Mouse (Mus musculus) MEL (cell line): ENCODE measurements around the gene Kit. TPM values are rescaled to one million over a fixed set of nuclear protein-coding genes. Genes with fewer than 3 reads are reported as not detected.

Experiments
- DNase-seq: peaks from one replicate; pipeline ENCODE4 v3.0.0; 2011; ENCODE audit warnings: low read depth, low spot score
- H3K27ac ChIP-seq: 2 replicates; pipeline ENCODE4 v1.5.1; 2012; ENCODE audit warnings: low read depth, mild to moderate bottlenecking, control low read depth, low read length, moderate library complexity; ENCODE audit not compliant: control insufficient read depth
- H3K27me3 ChIP-seq, 2 experiments: fragments of 150-350 bp in 1 of 2; sonication (generic) in 1 of 2; 2 replicates each; pipeline ENCODE4 v1.6.1; 2012; ENCODE audit warnings: low read length in 2 of 2, mild to moderate bottlenecking in 2 of 2, improper control_type of control experiment in 1 of 2, moderate library complexity in 1 of 2; ENCODE audit not compliant: insufficient read depth in 2 of 2, control insufficient read depth in 1 of 2
- H3K36me3 ChIP-seq, 2 experiments: 2 replicates each; pipeline ENCODE4 v1.6.1; 2012 to 2014; ENCODE audit warnings: low read length in 2 of 2, improper control_type of control experiment in 1 of 2, inconsistent platforms in 1 of 2, mild to moderate bottlenecking in 1 of 2; ENCODE audit not compliant: insufficient read depth in 2 of 2, control insufficient read depth in 1 of 2
- H3K4me1 ChIP-seq, 2 experiments: fragments of 150-350 bp in 1 of 2; sonication (generic) in 1 of 2; 2 replicates each; pipeline ENCODE4 v1.6.1; 2012; ENCODE audit warnings: low read length in 2 of 2, improper control_type of control experiment in 1 of 2, mild to moderate bottlenecking in 1 of 2; ENCODE audit not compliant: insufficient read depth in 2 of 2, control insufficient read depth in 1 of 2
- H3K4me3 ChIP-seq, 2 experiments: fragments of 150-350 bp in 1 of 2; sonication (generic) in 1 of 2; 2 replicates each; pipeline ENCODE4 v1.5.1; 2012; ENCODE audit warnings: low read depth in 2 of 2, low read length in 2 of 2, mild to moderate bottlenecking in 2 of 2, moderate library complexity in 2 of 2, control low read depth in 1 of 2, improper control_type of control experiment in 1 of 2; ENCODE audit not compliant: control insufficient read depth in 1 of 2, insufficient read depth in 1 of 2
- H3K79me2 ChIP-seq: 2 replicates; pipeline ENCODE4 v1.6.1; 2012; ENCODE audit warnings: mild to moderate bottlenecking, low read length, moderate library complexity; ENCODE audit not compliant: control insufficient read depth, poor library complexity, insufficient read depth
- H3K9ac ChIP-seq: 2 replicates; pipeline ENCODE4 v1.6.1; 2012; ENCODE audit warnings: low read depth, mild to moderate bottlenecking, control low read depth, low read length, moderate library complexity; ENCODE audit not compliant: control insufficient read depth, poor library complexity, severe bottlenecking
- H3K9me3 ChIP-seq: fragments of 150-350 bp; sonication (generic); replicated peaks from 2 replicates; pipeline ENCODE4 v1.6.1; 2012; ENCODE audit warnings: mild to moderate bottlenecking, low read length, improper control_type of control experiment, moderate library complexity; ENCODE audit not compliant: insufficient read depth
- BHLHE40 ChIP-seq: IDR thresholded peaks from 2 replicates; pipeline ENCODE4 v1.6.1; 2012; ENCODE audit warnings: low read depth, mild to moderate bottlenecking, inconsistent platforms, low read length, improper control_type of control experiment, borderline replicate concordance
- CHD1 ChIP-seq: IDR thresholded peaks from 2 replicates; pipeline ENCODE4 v1.6.1; 2012; ENCODE audit warnings: low read depth, mild to moderate bottlenecking, inconsistent platforms, low read length, improper control_type of control experiment
- CHD2 ChIP-seq: IDR thresholded peaks from 2 replicates; pipeline ENCODE4 v1.6.1; 2011; ENCODE audit warnings: low read length, improper control_type of control experiment
- E2F4 ChIP-seq: IDR thresholded peaks from 2 replicates; pipeline ENCODE4 v1.6.1; 2011; ENCODE audit warnings: low read depth, low read length, improper control_type of control experiment, borderline replicate concordance
- ELF1 ChIP-seq: IDR thresholded peaks from 2 replicates; pipeline ENCODE4 v1.6.1; 2014; ENCODE audit warnings: low read depth, mild to moderate bottlenecking, inconsistent platforms, low read length, improper control_type of control experiment, moderate library complexity
- EP300 ChIP-seq, 2 experiments: IDR thresholded peaks; 2 replicates each; pipeline ENCODE4 v1.6.1; 2011; ENCODE audit warnings: improper control_type of control experiment in 2 of 2, low read length in 2 of 2, low read depth in 1 of 2, mild to moderate bottlenecking in 1 of 2
- ETS1 ChIP-seq: IDR thresholded peaks from 2 replicates; pipeline ENCODE4 v1.6.1; 2012; ENCODE audit warnings: low read depth, mild to moderate bottlenecking, inconsistent platforms, low read length, improper control_type of control experiment, moderate library complexity
- GATA1 ChIP-seq: IDR thresholded peaks from 2 replicates; pipeline ENCODE4 v1.6.1; 2011; ENCODE audit warnings: low read depth, low read length, improper control_type of control experiment
- HCFC1 ChIP-seq: IDR thresholded peaks from 2 replicates; pipeline ENCODE4 v1.6.1; 2012; ENCODE audit warnings: low read depth, mild to moderate bottlenecking, inconsistent platforms, low read length, improper control_type of control experiment, moderate library complexity
- KAT2A ChIP-seq: conservative IDR thresholded peaks from 2 replicates; pipeline ENCODE4 v1.6.1; 2012; ENCODE audit warnings: low read depth, low read length, improper control_type of control experiment, inconsistent platforms
- MAFK ChIP-seq: IDR thresholded peaks from 2 replicates; pipeline ENCODE4 v1.6.1; 2011; ENCODE audit warnings: low read depth, mild to moderate bottlenecking, low read length, improper control_type of control experiment, borderline replicate concordance
- MAX ChIP-seq: IDR thresholded peaks from 2 replicates; pipeline ENCODE4 v1.6.1; 2011; ENCODE audit warnings: low read length, improper control_type of control experiment
- MAZ ChIP-seq: IDR thresholded peaks from 2 replicates; pipeline ENCODE4 v1.6.1; 2012; ENCODE audit warnings: low read depth, mild to moderate bottlenecking, inconsistent platforms, low read length, improper control_type of control experiment
- MXI1 ChIP-seq: IDR thresholded peaks from 2 replicates; pipeline ENCODE4 v1.6.1; 2011; ENCODE audit warnings: mild to moderate bottlenecking, low read depth, low read length, improper control_type of control experiment
- MYB ChIP-seq: IDR thresholded peaks from 2 replicates; pipeline ENCODE4 v1.6.1; 2011; ENCODE audit warnings: mild to moderate bottlenecking, low read depth, low read length, improper control_type of control experiment
- MYC ChIP-seq: IDR thresholded peaks from 2 replicates; pipeline ENCODE4 v1.6.1; 2011; ENCODE audit warnings: low read depth, mild to moderate bottlenecking, low read length, improper control_type of control experiment, moderate library complexity
- NELFE ChIP-seq: IDR thresholded peaks from 2 replicates; pipeline ENCODE4 v1.6.1; 2011; ENCODE audit warnings: low read depth, low read length, improper control_type of control experiment
- NRF1 ChIP-seq: IDR thresholded peaks from 2 replicates; pipeline ENCODE4 v1.6.1; 2014; ENCODE audit warnings: low read depth, mild to moderate bottlenecking, inconsistent platforms, low read length, improper control_type of control experiment, moderate library complexity; ENCODE audit not compliant: poor library complexity, insufficient read depth, severe bottlenecking
- POLR2A ChIP-seq, 2 experiments: IDR thresholded peaks; 2 replicates each; pipeline ENCODE4 v1.6.1; 2011 to 2012; ENCODE audit warnings: low read length in 2 of 2, mild to moderate bottlenecking in 2 of 2, control low read depth in 1 of 2, improper control_type of control experiment in 1 of 2, low read depth in 1 of 2, moderate library complexity in 1 of 2; ENCODE audit not compliant: control insufficient read depth in 1 of 2, insufficient read depth in 1 of 2, poor library complexity in 1 of 2
- POLR2AphosphoS5 ChIP-seq: IDR thresholded peaks from 2 replicates; pipeline ENCODE4 v1.6.1; 2012; ENCODE audit warnings: low read depth, borderline replicate concordance, mild to moderate bottlenecking, inconsistent platforms, low read length, moderate library complexity, mixed read lengths
- RAD21 ChIP-seq: IDR thresholded peaks from 2 replicates; pipeline ENCODE4 v1.6.1; 2011; ENCODE audit warnings: mild to moderate bottlenecking, low read depth, low read length, improper control_type of control experiment
- RCOR1 ChIP-seq: IDR thresholded peaks from 2 replicates; pipeline ENCODE4 v1.6.1; 2012; ENCODE audit warnings: low read depth, mild to moderate bottlenecking, inconsistent platforms, low read length, improper control_type of control experiment
- SIN3A ChIP-seq: IDR thresholded peaks from 2 replicates; pipeline ENCODE4 v1.6.1; 2012; ENCODE audit warnings: low read length, improper control_type of control experiment, inconsistent platforms
- SMC3 ChIP-seq: IDR thresholded peaks from 2 replicates; pipeline ENCODE4 v1.6.1; 2011; ENCODE audit warnings: low read depth, low read length, improper control_type of control experiment
- TAL1 ChIP-seq: IDR thresholded peaks from 2 replicates; pipeline ENCODE4 v1.6.1; 2012; ENCODE audit warnings: mild to moderate bottlenecking, inconsistent platforms, low read length, moderate library complexity, mixed read lengths
- TBP ChIP-seq: IDR thresholded peaks from 2 replicates; pipeline ENCODE4 v1.8.0; 2011; ENCODE audit warnings: low read depth, low read length, improper control_type of control experiment
- TCF12 ChIP-seq: IDR thresholded peaks from 2 replicates; pipeline ENCODE4 v1.6.1; 2014; ENCODE audit warnings: low read depth, mild to moderate bottlenecking, inconsistent platforms, low read length, improper control_type of control experiment, moderate library complexity
- UBTF ChIP-seq: IDR thresholded peaks from 2 replicates; pipeline ENCODE4 v1.6.1; 2012; ENCODE audit warnings: low read depth, mild to moderate bottlenecking, inconsistent platforms, low read length, improper control_type of control experiment, moderate library complexity, borderline replicate concordance; ENCODE audit not compliant: insufficient read depth
- USF2 ChIP-seq, 2 experiments: IDR thresholded peaks; 2 replicates each; pipeline ENCODE4 v1.6.1; 2011 to 2012; ENCODE audit warnings: improper control_type of control experiment in 2 of 2, low read length in 2 of 2, borderline replicate concordance in 1 of 2, inconsistent platforms in 1 of 2, low read depth in 1 of 2, mild to moderate bottlenecking in 1 of 2; ENCODE audit not compliant: insufficient read depth in 1 of 2
- ZC3H11A ChIP-seq: IDR thresholded peaks from 2 replicates; pipeline ENCODE4 v1.6.1; 2012; ENCODE audit warnings: low read depth, mild to moderate bottlenecking, inconsistent platforms, low read length, improper control_type of control experiment
- ZKSCAN1 ChIP-seq: IDR thresholded peaks from 2 replicates; pipeline ENCODE4 v1.6.1; 2012; ENCODE audit warnings: low read depth, mild to moderate bottlenecking, inconsistent platforms, low read length, improper control_type of control experiment, moderate library complexity
- ZMIZ1 ChIP-seq: IDR thresholded peaks from 2 replicates; pipeline ENCODE4 v1.6.1; 2012; ENCODE audit warnings: low read depth, mild to moderate bottlenecking, inconsistent platforms, low read length, improper control_type of control experiment, moderate library complexity
- polyA plus RNA-seq, 2 experiments: library from polyadenylated mRNA; stranded (reverse) in 1 of 2; unstranded in 1 of 2; fragments of >175 nt in 1 of 2; fragments of >200 nt in 1 of 2; gene quantifications; 2 replicates each; pipeline versions ENCODE4 v1.2.1 to v1.2.4; 2012; ENCODE audit warnings: low replicate concordance in 2 of 2, low read depth in 1 of 2; ENCODE audit not compliant: insufficient read length in 2 of 2, insufficient read depth in 1 of 2, missing spikeins in 1 of 2
- total RNA-seq: library from RNA; depleted of rRNA; stranded (reverse); fragments of 300-350 nt; gene quantifications from 2 replicates; pipeline ENCODE4 v1.2.3, GENCODE M21; 2012

Kit gene
- total and polyA plus RNA-seq, 3 experiments: 1.0 to 1.8 TPM; not detected in 1

DNA sequence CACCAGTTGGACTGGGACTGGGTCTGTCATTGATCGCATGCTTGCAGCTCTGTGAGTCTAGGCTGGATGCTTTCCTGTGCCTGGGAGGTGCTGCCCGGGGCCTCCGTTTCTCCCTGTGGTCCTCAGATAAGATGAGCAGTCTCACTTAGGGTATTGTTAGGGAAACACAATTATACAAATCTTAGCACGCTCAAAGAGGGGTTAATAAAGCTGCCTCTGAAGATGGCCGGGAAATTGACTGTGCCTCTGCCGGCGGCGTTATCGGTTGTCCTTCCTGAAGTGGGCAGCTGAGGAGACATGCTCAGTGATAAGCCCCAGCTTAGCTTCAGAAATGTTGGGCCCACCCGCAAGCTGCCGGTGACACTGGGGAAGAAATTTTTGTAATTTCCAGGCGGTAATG is 33.3 kb downstream of the Kit start:
- Histone ChIP-seq H3K9ac (peak overlapping the region; percentile 70), H3K4me1 (peaks cover 7 to 38% of the 10 kb centered on the region in 2 experiments), H3K36me3 (peaks cover 0 to 29% of the 10 kb centered on the region in 2 experiments; a peak in 2 of 4 replicates), H3K9me3 (no peaks in the 10 kb centered on the region), H3K27me3 (no peaks in the 10 kb centered on the region), H3K79me2 (no peaks in the 10 kb centered on the region; the same call in 1 of the 2 replicates), H3K27ac (peak overlapping the region; percentile 94), H3K4me3 (peak overlapping the region; percentile 35 to 50)
- TF ChIP-seq GATA1 (peak; percentile 89), E2F4 (0 out of 2 replicates have a peak, but pooled peaks have one; percentile 55), MYC (0 out of 2 replicates have a peak, but pooled peaks have one; percentile 35), TCF12 (peak; percentile 68), EP300 (IDR thresholded peaks at IDR 0.05; ENCODE audit: low read depth in 1 of 2, low read length in 2 of 2) (peak; percentile 79 to 87), USF2 (IDR thresholded peaks at IDR 0.05; ENCODE audit: borderline replicate concordance in 1 of 2, insufficient read depth in 1 of 2, low read depth in 1 of 2, low read length in 2 of 2) (no peak), UBTF (no peak), ZMIZ1 (0 out of 2 replicates have a peak, but pooled peaks have one; percentile 46), RCOR1 (no peak), NELFE (peak; percentile 48), NRF1 (0 out of 2 replicates have a peak, but pooled peaks have one; percentile 27), MAFK (peak; percentile 48; the same call in 1 of the 2 replicates), POLR2AphosphoS5 (no peak), TBP (peak; percentile 26; the same call in 1 of the 2 replicates), MAZ (peak; percentile 52; the same call in 1 of the 2 replicates), BHLHE40 (no peak), ETS1 (peak; percentile 69), MAX (0 out of 2 replicates have a peak, but pooled peaks have one; percentile 21), MXI1 (peak; percentile 35; the same call in 1 of the 2 replicates), CHD1 (no peak), ELF1 (no peak), POLR2A (IDR thresholded peaks at IDR 0.05; ENCODE audit: control insufficient read depth in 1 of 2, insufficient read depth in 1 of 2, low read depth in 1 of 2, low read length in 2 of 2, poor library complexity in 1 of 2) (0 out of 4 replicates have a peak, but pooled peaks of 1 of the 2 experiments have one; percentile 19), KAT2A (no peak), CHD2 (no peak), SMC3 (no peak; the same call in 1 of the 2 replicates), TAL1 (peak; percentile 61), MYB (no peak), RAD21 (no peak; the same call in 1 of the 2 replicates), ZKSCAN1 (no peak), SIN3A (peak; percentile 62; the same call in 1 of the 2 replicates), HCFC1 (0 out of 2 replicates have a peak, but pooled peaks have one; percentile 38), ZC3H11A (no peak)
- peak; percentile 86 for DNase-seq
